Mouse (Mus musculus): Measurements from ENCODE around the gene Phf14. TPM values are rescaled to one million over a fixed set of nuclear protein-coding genes. Genes with fewer than 3 reads are reported as not detected.
"Not testable (repeated sequence)": the region's sequence is repeated elsewhere in the genome, so short reads cannot be mapped to it uniquely, and the experiment has no call there.

Phf14 gene
- 107 and 125 TPM in 2 replicates for polyA plus RNA-seq (2014; fragmentation: Nextera tagmentation; extraction: Ambion mirVana)

DNA sequence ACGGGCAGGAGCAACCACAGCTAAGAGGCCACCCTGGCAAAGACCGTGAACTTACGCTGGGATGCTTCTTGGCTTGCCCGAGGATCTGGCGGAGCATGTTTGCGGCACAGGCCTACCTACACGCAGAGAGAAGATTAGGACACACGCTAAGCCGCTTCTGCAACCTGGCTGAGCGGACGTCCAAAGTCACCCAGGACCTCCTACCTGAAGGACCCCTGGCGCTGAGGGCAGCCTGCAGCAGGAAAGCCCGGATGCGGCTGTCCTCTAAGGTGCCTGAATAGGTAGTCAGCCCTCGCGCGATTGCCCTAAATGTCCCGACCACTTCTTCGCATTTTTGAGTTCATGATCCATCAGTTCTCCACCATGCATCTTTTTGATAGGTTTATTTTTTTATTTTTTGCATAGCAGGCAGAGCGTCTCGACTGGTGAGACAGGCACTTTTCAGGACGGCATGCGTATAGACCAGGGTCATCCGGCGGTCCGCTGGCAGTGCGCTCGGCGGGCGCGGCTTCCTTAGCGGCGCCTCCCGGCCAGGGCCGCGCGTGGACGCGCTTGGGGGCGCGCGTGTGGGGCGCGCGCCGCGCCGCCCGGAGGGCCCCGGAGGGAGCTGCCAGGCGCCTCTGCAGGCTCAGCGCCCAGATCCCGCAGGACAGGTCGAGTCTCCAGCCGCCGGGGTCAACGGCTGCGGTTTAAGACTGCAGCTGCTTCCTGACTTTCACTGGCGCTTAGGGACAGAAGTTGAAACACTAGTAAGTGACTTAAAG, at the start of gene Phf14, which contains the start of gene Ndufa4:
Phf14 (plus strand) TSS at position 541 of the 764 bp plus-strand sequence.
Ndufa4 (minus strand) TSS at position 229 of the 764 bp plus-strand sequence.
- Histone ChIP-seq H3K4me3 (ENCODE audit: low read depth, low read length) (peak within 1 kb of the TSS; percentile 62), H3K36me3 (ENCODE audit: control insufficient read depth, insufficient read depth, low read length) (peaks cover 3% of the 10 kb centered on the region; the same call in 1 of the 2 replicates), H3K4me1 (ENCODE audit: control insufficient read depth, insufficient read depth, low read length) (peaks cover 13% of the 10 kb centered on the region), H3K9me3 (ENCODE audit: control insufficient read depth, low read length) (no peaks in the 10 kb centered on the region), H3K27me3 (ENCODE audit: control insufficient read depth, insufficient read depth, low read length) (no peaks in the 10 kb centered on the region), H3K9ac (replicated peaks; ENCODE audit: low read depth, low read length) (peak within 1 kb of the TSS; percentile 68), H3K27ac (ENCODE audit: low read depth, low read length) (peak within 1 kb of the TSS; percentile 45), H3K4me2 (ENCODE audit: low read depth, low read length) (peak within 1 kb of the TSS; percentile 72)
- under 1% methylated on average over 59 of the region's 59 CpGs for WGBS
- peak; percentile 98 for ATAC-seq (ENCODE audit: low read depth)

DNA sequence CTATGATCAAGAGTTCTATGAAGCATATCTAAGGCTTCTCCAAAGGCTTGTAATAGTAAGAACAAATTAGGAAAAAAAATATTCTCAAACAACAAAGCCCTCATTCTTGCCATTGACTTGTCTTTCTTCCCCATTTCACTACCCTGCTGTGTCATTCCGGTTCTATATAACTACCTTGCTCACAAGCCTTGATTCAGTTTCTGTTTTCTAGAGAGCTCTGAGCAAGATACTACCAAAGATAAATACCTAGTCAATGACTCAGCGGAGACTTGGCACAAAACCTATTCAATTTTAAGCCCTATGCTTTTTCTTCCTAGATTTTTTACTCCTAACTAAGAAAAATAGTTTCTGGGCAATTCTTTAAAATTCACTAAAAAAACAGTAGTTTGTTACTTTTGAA, 32.2 kb upstream of the Phf14 start:
- H3K4me1 ChIP-seq (ENCODE audit: control insufficient read depth, insufficient read depth, low read length); H3K27me3 ChIP-seq (ENCODE audit: control insufficient read depth, insufficient read depth, low read length); H3K4me3 ChIP-seq (ENCODE audit: low read depth, low read length); H3K27ac ChIP-seq (ENCODE audit: low read depth, low read length); H3K9me3 ChIP-seq (ENCODE audit: control insufficient read depth, low read length); H3K36me3 ChIP-seq (ENCODE audit: control insufficient read depth, insufficient read depth, low read length); ATAC-seq (ENCODE audit: low read depth); H3K9ac ChIP-seq (replicated peaks; ENCODE audit: low read depth, low read length); H3K4me2 ChIP-seq (ENCODE audit: low read depth, low read length): not testable (repeated sequence)
- WGBS, result no CpG with 5 or more reads among the region's 2 CpGs

DNA sequence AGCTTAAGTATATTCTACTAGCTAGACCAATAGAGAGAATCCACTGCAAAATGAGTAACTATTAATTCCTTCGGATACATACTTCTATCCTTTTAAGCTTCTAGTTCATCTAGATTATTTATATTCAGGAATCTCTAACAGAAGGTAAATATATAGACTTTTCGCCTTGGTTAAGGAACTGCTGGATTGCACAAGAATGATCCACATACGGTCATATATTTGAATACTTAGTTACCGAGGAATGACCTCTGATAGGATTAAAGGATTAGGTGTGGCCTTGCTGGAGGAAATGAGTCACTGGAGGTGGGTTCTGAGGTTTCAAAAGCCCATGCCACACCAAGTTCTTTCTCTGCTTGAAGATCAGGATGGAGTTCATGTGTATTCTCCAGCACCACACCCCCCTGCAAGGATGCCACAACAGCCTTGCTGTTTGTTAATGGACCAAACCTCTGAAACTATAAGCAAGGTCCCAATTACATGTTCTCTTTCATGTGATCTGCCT, 6.7 kb upstream of the Phf14 start:
- no peak overlapping the region for H3K27ac ChIP-seq (ENCODE audit: low read depth, low read length)
- H3K4me2 ChIP-seq (ENCODE audit: low read depth, low read length), result no peak overlapping the region
- H3K9ac ChIP-seq (replicated peaks; ENCODE audit: low read depth, low read length), result no peak overlapping the region
- no peak overlapping the region for H3K4me3 ChIP-seq (ENCODE audit: low read depth, low read length)
- H3K36me3 ChIP-seq (ENCODE audit: control insufficient read depth, insufficient read depth, low read length), result peaks cover 15% of the 10 kb centered on the region; the same call in 1 of the 2 replicates
- no peak for ATAC-seq (ENCODE audit: low read depth)
- H3K9me3 ChIP-seq (ENCODE audit: control insufficient read depth, low read length), result no peaks in the 10 kb centered on the region
- H3K27me3 ChIP-seq (ENCODE audit: control insufficient read depth, insufficient read depth, low read length), result no peaks in the 10 kb centered on the region
- H3K4me1 ChIP-seq (ENCODE audit: control insufficient read depth, insufficient read depth, low read length), result peaks cover 3% of the 10 kb centered on the region; the same call in 1 of the 2 replicates
- 93% methylated on average over 4 of the region's 4 CpGs for WGBS

DNA sequence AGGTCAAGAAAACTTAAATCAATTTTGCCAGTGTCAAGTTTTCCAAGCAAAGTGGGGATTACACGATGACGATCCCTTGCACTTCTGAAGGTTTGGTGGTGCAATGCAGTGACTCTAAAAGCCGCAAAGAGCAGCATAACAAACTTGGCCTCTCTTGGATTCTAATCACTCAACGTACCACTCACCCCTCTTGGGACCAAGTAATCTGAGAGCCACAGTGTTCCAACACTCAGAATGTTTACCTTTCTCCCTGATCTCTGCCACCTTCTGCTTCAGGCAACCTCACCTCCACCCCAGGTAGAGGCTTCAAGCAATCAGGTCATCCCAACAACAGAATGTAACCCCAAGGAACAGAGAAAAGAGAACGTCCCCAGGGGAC, 730 bp upstream of the Phf14 start:
- 3% methylated on average over 5 of the region's 5 CpGs for WGBS
- Histone ChIP-seq H3K9ac (replicated peaks; ENCODE audit: low read depth, low read length) (peak overlapping the region; percentile 68), H3K27ac (ENCODE audit: low read depth, low read length) (peak overlapping the region; percentile 45), H3K4me3 (ENCODE audit: low read depth, low read length) (peak overlapping the region; percentile 62), H3K4me2 (ENCODE audit: low read depth, low read length) (peak overlapping the region; percentile 72), H3K27me3 (ENCODE audit: control insufficient read depth, insufficient read depth, low read length) (no peaks in the 10 kb centered on the region), H3K4me1 (ENCODE audit: control insufficient read depth, insufficient read depth, low read length) (peaks cover 13% of the 10 kb centered on the region), H3K9me3 (ENCODE audit: control insufficient read depth, low read length) (no peaks in the 10 kb centered on the region), H3K36me3 (ENCODE audit: control insufficient read depth, insufficient read depth, low read length) (peaks cover 8% of the 10 kb centered on the region; the same call in 1 of the 2 replicates)
- peak; percentile 60 for ATAC-seq (ENCODE audit: low read depth)

DNA sequence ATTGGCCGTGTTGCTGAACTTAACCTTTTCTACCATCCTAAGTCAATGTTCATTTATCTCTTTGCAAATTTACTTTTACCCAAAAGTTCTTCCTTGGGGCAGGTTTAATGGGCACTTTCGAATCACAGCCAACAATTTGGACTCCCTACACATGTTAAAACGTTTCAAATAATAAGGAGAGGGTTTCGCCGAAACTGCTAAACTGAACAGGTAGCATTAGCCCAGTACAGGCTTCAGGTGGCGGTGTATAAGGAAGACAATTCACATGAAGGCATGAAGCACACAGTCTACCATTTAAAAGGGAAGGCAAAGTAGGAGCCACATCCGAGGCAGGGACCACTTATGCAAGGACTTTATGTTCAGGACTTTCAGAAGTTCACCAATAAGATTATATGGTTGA, 561 bp downstream of the Phf14 start:
- Histone ChIP-seq H3K4me2 (ENCODE audit: low read depth, low read length) (peak overlapping the region; percentile 72), H3K27ac (ENCODE audit: low read depth, low read length) (no peak overlapping the region), H3K4me3 (ENCODE audit: low read depth, low read length) (peak overlapping the region; percentile 62), H3K27me3 (ENCODE audit: control insufficient read depth, insufficient read depth, low read length) (no peaks in the 10 kb centered on the region), H3K9ac (replicated peaks; ENCODE audit: low read depth, low read length) (no peak overlapping the region; the same call in 1 of the 2 replicates), H3K36me3 (ENCODE audit: control insufficient read depth, insufficient read depth, low read length) (0 out of 2 replicates have a peak, but pooled peaks cover 3% of the 10 kb centered on the region), H3K4me1 (ENCODE audit: control insufficient read depth, insufficient read depth, low read length) (peaks cover 13% of the 10 kb centered on the region), H3K9me3 (ENCODE audit: control insufficient read depth, low read length) (no peaks in the 10 kb centered on the region)
- WGBS, result 30% methylated on average over 7 of the region's 7 CpGs
- ATAC-seq (ENCODE audit: low read depth), result no peak

DNA sequence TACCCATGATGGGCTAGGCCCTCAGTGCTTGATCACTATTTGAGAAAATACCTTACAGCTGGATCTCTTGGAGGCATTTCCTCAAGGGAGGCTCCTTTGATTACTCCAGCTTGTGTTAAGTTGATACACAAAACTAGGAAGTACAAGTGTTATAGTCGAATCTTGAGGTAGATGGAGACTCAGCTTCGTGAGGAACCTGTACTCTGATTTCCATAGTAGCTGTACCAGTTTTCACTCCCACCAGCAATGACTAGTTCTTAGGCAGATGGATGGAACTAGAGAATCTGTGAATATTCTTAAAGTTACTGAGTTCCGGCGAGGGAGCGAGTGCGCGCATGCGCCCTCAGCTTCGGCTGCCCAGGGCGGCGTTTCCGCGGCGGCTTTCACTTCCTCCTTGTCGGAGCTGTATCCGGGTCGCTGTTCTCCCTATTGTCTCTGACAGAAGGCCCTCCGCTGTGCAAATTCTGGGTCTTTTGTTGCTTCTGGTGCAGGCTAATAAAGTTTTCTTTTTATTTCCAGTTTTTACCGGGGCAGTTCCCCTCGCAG, 18.0 kb downstream of the Phf14 start:
- Histone ChIP-seq H3K4me3 (ENCODE audit: low read depth, low read length) (peak overlapping the region; percentile 81), H3K9me3 (ENCODE audit: control insufficient read depth, low read length) (no peaks in the 10 kb centered on the region), H3K36me3 (ENCODE audit: control insufficient read depth, insufficient read depth, low read length) (peaks cover 4% of the 10 kb centered on the region; the same call in 1 of the 2 replicates), H3K4me1 (ENCODE audit: control insufficient read depth, insufficient read depth, low read length) (peaks cover 24% of the 10 kb centered on the region), H3K4me2 (ENCODE audit: low read depth, low read length) (peak overlapping the region; percentile 81), H3K27me3 (ENCODE audit: control insufficient read depth, insufficient read depth, low read length) (no peaks in the 10 kb centered on the region), H3K9ac (replicated peaks; ENCODE audit: low read depth, low read length) (peak overlapping the region; percentile 99), H3K27ac (ENCODE audit: low read depth, low read length) (peak overlapping the region; percentile 99)
- peak; percentile 97 for ATAC-seq (ENCODE audit: low read depth)
- WGBS, result 1% methylated on average over 20 of the region's 20 CpGs

DNA sequence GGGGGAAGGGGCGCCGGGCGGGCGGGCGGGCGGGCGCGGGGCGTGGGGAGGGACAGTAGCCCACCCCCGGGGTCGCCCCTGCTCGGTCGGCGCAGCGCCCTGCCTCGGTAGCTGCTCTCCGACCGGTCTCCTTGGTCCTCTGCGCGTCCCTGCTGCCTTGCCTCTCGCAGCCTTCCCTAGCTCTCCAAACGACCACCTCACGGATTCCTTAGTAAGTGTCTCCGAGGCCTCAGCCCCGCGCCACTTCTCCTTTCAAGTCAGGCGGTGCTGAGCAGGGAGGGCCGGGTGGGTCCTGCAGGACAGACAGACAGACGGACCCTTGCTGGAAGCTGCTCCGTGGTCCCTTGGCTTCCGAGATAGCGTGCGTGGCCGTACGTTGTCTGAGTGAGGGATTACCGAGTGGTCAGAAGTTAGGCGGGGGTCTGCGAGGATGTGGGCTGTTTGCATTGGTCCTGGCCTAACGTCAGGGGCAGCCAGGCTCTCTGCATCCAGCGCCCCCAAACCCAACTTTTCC, 18.5 kb downstream of the Phf14 start:
- H3K27me3 ChIP-seq (ENCODE audit: control insufficient read depth, insufficient read depth, low read length), result no peaks in the 10 kb centered on the region
- peak overlapping the region; percentile 99 for H3K27ac ChIP-seq (ENCODE audit: low read depth, low read length)
- peak overlapping the region; percentile 81 for H3K4me3 ChIP-seq (ENCODE audit: low read depth, low read length)
- under 1% methylated on average over 30 of the region's 40 CpGs for WGBS
- H3K4me1 ChIP-seq (ENCODE audit: control insufficient read depth, insufficient read depth, low read length), result peaks cover 24% of the 10 kb centered on the region
- peak overlapping the region; percentile 81 for H3K4me2 ChIP-seq (ENCODE audit: low read depth, low read length)
- peaks cover 4% of the 10 kb centered on the region; the same call in 1 of the 2 replicates for H3K36me3 ChIP-seq (ENCODE audit: control insufficient read depth, insufficient read depth, low read length)
- no peaks in the 10 kb centered on the region for H3K9me3 ChIP-seq (ENCODE audit: control insufficient read depth, low read length)
- peak overlapping the region; percentile 99 for H3K9ac ChIP-seq (replicated peaks; ENCODE audit: low read depth, low read length)
- ATAC-seq (ENCODE audit: low read depth), result peak; percentile 89

DNA sequence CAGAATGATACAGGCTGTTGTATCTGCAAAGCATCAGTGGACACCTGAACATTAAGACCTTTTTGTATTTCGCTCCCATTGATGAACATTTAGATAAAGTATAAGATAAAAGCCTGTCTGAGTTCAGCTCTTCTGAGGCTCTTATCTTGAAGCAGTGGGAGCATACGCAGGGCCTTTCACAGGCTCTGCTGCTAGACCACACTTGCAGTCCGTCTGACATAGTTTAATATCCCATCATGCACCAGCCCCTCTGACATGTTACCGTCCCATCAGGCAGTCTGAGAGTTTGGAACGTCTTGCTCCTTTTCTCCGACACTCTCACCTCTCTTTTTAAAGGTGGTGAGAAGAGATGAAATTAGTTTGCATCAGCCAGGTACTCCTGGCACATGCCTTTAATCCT, 19.9 kb downstream of the Phf14 start:
- Histone ChIP-seq H3K4me3 (ENCODE audit: low read depth, low read length) (no peak overlapping the region), H3K9me3 (ENCODE audit: control insufficient read depth, low read length) (no peaks in the 10 kb centered on the region), H3K36me3 (ENCODE audit: control insufficient read depth, insufficient read depth, low read length) (peaks cover 4% of the 10 kb centered on the region; the same call in 1 of the 2 replicates), H3K4me1 (ENCODE audit: control insufficient read depth, insufficient read depth, low read length) (peaks cover 24% of the 10 kb centered on the region), H3K9ac (replicated peaks; ENCODE audit: low read depth, low read length) (no peak overlapping the region), H3K27me3 (ENCODE audit: control insufficient read depth, insufficient read depth, low read length) (no peaks in the 10 kb centered on the region), H3K4me2 (ENCODE audit: low read depth, low read length) (peak overlapping the region; percentile 81; the same call in 1 of the 2 replicates), H3K27ac (ENCODE audit: low read depth, low read length) (no peak overlapping the region)
- WGBS, result 85% methylated on average over 6 of the region's 6 CpGs
- no peak for ATAC-seq (ENCODE audit: low read depth)

Measured in neural tube, embryonic 14.5 days (tissue).